In genomic region chr1:34579782-34580356, GRCm38 (mm10) we compare ENCODE assay signal across 7 mouse cellular contexts. TPM values are rescaled to one million over a fixed set of nuclear protein-coding genes. Genes with fewer than 3 reads are reported as not detected.
A peak's percentile ranks its signal among the peaks of the same experiment; 100 is the strongest.
DNase-seq lines count a peak whose midpoint lies in the region; ATAC-seq and TF ChIP-seq lines count a peak whose summit lies in the region.

No protein-coding gene starts in this region.

- ATAC-seq in lung, postnatal 0 days, result no peak
- ATAC-seq in neural tube, embryonic 14.5 days (ENCODE audit: low read depth), result peak; percentile 60

- WGBS in lung, postnatal 0 days, result 4% methylated on average over 18 of the region's 18 CpGs
- WGBS in forebrain, embryonic 10.5 days, result 1% methylated on average over 18 of the region's 18 CpGs
- WGBS in neural tube, embryonic 14.5 days, result under 1% methylated on average over 18 of the region's 18 CpGs

- H3K4me3 ChIP-seq in lung, postnatal 0 days (ENCODE audit: low read depth, low read length), result no peak overlapping the region
- peak overlapping the region; percentile 59 for H3K4me3 ChIP-seq in forebrain, embryonic 10.5 days
- peak overlapping the region; percentile 59 for H3K4me3 ChIP-seq in left cerebral cortex, adult 2 months
- peak overlapping the region; percentile 62 for H3K4me3 ChIP-seq in neural tube, embryonic 14.5 days (ENCODE audit: low read depth, low read length)

- H3K9ac ChIP-seq in lung, postnatal 0 days (replicated peaks; ENCODE audit: low read depth), result no peak overlapping the region
- H3K9ac ChIP-seq in neural tube, embryonic 14.5 days (replicated peaks; ENCODE audit: low read depth, low read length), result peak overlapping the region; percentile 90

- H3K27ac ChIP-seq in lung, postnatal 0 days (ENCODE audit: low read length), result no peak overlapping the region
- 0 out of 2 replicates have a peak overlapping the region, but pooled peaks have one; percentile 17 for H3K27ac ChIP-seq in forebrain, embryonic 10.5 days
- H3K27ac ChIP-seq in left cerebral cortex, adult 2 months, result peak overlapping the region; percentile 92
- peak overlapping the region; percentile 91 for H3K27ac ChIP-seq in neural tube, embryonic 14.5 days (ENCODE audit: low read depth, low read length)

- no peak for TF ChIP-seq CTCF in lung, postnatal 0 days (IDR thresholded peaks at IDR 0.05)
- TF ChIP-seq CTCF in left cerebral cortex, adult 2 months (IDR thresholded peaks at IDR 0.05), result peak; percentile 12

- H3K4me1 ChIP-seq in lung, postnatal 0 days (ENCODE audit: insufficient read depth, low read depth, low read length), result no peaks in the 10 kb centered on the region
- peaks cover 16% of the 10 kb centered on the region for H3K4me1 ChIP-seq in forebrain, embryonic 10.5 days
- H3K4me1 ChIP-seq in neural tube, embryonic 14.5 days (ENCODE audit: control insufficient read depth, insufficient read depth, low read length), result peaks cover 7% of the 10 kb centered on the region; the same call in 1 of the 2 replicates

- H3K27me3 ChIP-seq in lung, postnatal 0 days (replicated peaks; ENCODE audit: insufficient read depth, low read length), result peaks cover 17% of the 10 kb centered on the region; the same call in 1 of the 2 replicates
- peaks cover 43% of the 10 kb centered on the region for H3K27me3 ChIP-seq in forebrain, embryonic 10.5 days (ENCODE audit: poor library complexity, severe bottlenecking)
- H3K27me3 ChIP-seq in neural tube, embryonic 14.5 days (ENCODE audit: control insufficient read depth, insufficient read depth, low read length), result no peaks in the 10 kb centered on the region

- H3K36me3 ChIP-seq in lung, postnatal 0 days (ENCODE audit: insufficient read depth, low read length), result no peaks in the 10 kb centered on the region
- H3K36me3 ChIP-seq in forebrain, embryonic 10.5 days (replicated peaks), result no peaks in the 10 kb centered on the region
- H3K36me3 ChIP-seq in neural tube, embryonic 14.5 days (ENCODE audit: control insufficient read depth, insufficient read depth, low read length), result no peaks in the 10 kb centered on the region

- intact Hi-C loops in left cerebral cortex, adult 2 months (cut with DNase I), result loop anchor here (5.0 kb wide), 1 partner anchor 93 kb away; no protein-coding TSS in a partner anchor

- DNase-seq in lung, postnatal 0 days (ENCODE audit: low spot score), result no peak
- no peak for DNase-seq in lung, postnatal 4 days
- no peak for DNase-seq in forebrain, embryonic 10.5 days (ENCODE audit: extremely low spot score, low spot score)
- DNase-seq in left cerebral cortex, adult 2 months (ENCODE audit: extremely low spot score in 1 of 2, low spot score in 2 of 2), result peak; percentile 22 to 29
- no peak for DNase-seq in kidney, adult 9 months
- no peak for DNase-seq in spleen, adult 12 weeks (ENCODE audit: low spot score)

- peak overlapping the region; percentile 34 for H3K4me2 ChIP-seq in lung, postnatal 0 days (replicated peaks; ENCODE audit: low read depth, low read length)
- H3K4me2 ChIP-seq in neural tube, embryonic 14.5 days (ENCODE audit: low read depth, low read length), result peak overlapping the region; percentile 56

- no peaks in the 10 kb centered on the region for H3K9me3 ChIP-seq in lung, postnatal 0 days (ENCODE audit: low read length)
- no peaks in the 10 kb centered on the region for H3K9me3 ChIP-seq in forebrain, embryonic 10.5 days
- H3K9me3 ChIP-seq in neural tube, embryonic 14.5 days (ENCODE audit: control insufficient read depth, low read length), result no peaks in the 10 kb centered on the region

- TF ChIP-seq EP300 in lung, postnatal 0 days (IDR thresholded peaks at IDR 0.05), result no peak

RNA-seq across cellular contexts. Expression of gene Amer3, which starts 0.4 kb away (rescaled TPM):
- polyA plus RNA-seq in lung, postnatal 0 days (2015; fragmentation: Nextera tagmentation; extraction: Ambion mirVana), result not detected in 2 replicates
- polyA plus RNA-seq in forebrain, embryonic 10.5 days (2016; fragmentation: Nextera tagmentation; extraction: Ambion mirVana), result 0.48 and 0.71 TPM in 2 replicates
- total RNA-seq in left cerebral cortex, adult 2 months (2021), result 10 to 100 TPM; 25.2 to 28.5 TPM
- 29.2 and 33.1 TPM in 2 replicates for polyA plus RNA-seq in neural tube, embryonic 14.5 days (2014; fragmentation: Nextera tagmentation; extraction: Ambion mirVana)

RNA-seq across cellular contexts. Expression of gene Prss40, which starts 19.1 kb away (rescaled TPM):
- polyA plus RNA-seq in lung, postnatal 0 days (2015; fragmentation: Nextera tagmentation; extraction: Ambion mirVana), result not detected in 2 replicates
- polyA plus RNA-seq in forebrain, embryonic 10.5 days (2016; fragmentation: Nextera tagmentation; extraction: Ambion mirVana), result not detected in 2 replicates
- not detected for total RNA-seq in left cerebral cortex, adult 2 months (2021)
- polyA plus RNA-seq in neural tube, embryonic 14.5 days (2014; fragmentation: Nextera tagmentation; extraction: Ambion mirVana), result not detected in 2 replicates

RNA-seq across cellular contexts. Expression of gene Cfc1, which starts 44.4 kb away (rescaled TPM):
- polyA plus RNA-seq in lung, postnatal 0 days (2015; fragmentation: Nextera tagmentation; extraction: Ambion mirVana), result not detected in 2 replicates
- polyA plus RNA-seq in forebrain, embryonic 10.5 days (2016; fragmentation: Nextera tagmentation; extraction: Ambion mirVana), result not detected in 2 replicates
- total RNA-seq in left cerebral cortex, adult 2 months (2021), result not detected
- not detected in 2 replicates for polyA plus RNA-seq in neural tube, embryonic 14.5 days (2014; fragmentation: Nextera tagmentation; extraction: Ambion mirVana)

Comparison
In these comparisons a context has a peak if more than half of its experiments do, and no peak if none do; other contexts are left out.
1. DNase-seq: peak in left cerebral cortex, adult 2 months (2 of 2); none in lung, postnatal 0 days (single experiment), lung, postnatal 4 days (0 of 2), forebrain, embryonic 10.5 days (single experiment), kidney, adult 9 months (single experiment) and spleen, adult 12 weeks (single experiment).
2. RNA of gene Amer3, which starts 0.4 kb away (polyA plus RNA-seq): 29.2 to 33.1 TPM in neural tube, embryonic 14.5 days; 0.48 to 0.71 TPM in forebrain, embryonic 10.5 days and not detected in lung, postnatal 0 days; every median in the first group is over 10 times any median in the second.